Mouse (Mus musculus): ENCODE measurements around the gene Lhb.

DNA sequence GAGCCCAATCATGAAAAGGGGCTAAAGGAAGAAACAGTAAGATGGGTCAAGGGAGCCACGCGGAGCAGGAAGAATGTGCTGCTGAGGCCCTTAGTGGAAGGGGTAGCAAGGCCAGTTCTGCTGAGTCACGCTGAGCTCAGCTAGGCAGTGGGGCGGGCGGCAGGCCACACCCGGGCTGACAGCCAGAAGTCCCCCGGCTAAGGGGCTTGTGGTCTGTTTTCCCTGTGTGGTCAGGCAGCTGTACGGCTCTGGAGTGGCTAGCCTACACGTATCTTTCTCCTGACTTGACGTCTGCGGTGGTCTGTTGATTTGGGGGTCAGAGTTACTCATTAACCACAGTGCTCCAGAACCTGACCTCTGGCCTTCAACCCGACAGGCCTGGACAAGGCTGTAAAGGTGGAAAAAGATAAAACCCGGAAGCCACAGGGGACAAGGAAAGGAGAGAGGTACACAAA is 40.3 kb downstream of the Lhb start:
- TF ChIP-seq POLR2A (IDR thresholded peaks at IDR 0.05; ENCODE audit: low read depth, low read length) (peak; percentile 53; the same call in 1 of the 2 replicates), CTCF (IDR thresholded peaks at IDR 0.05; ENCODE audit: borderline replicate concordance, insufficient read depth, low read length) (no peak)
